Mouse (Mus musculus) gastrocnemius, postnatal 36 days (tissue): Measurements from ENCODE around the gene Tmem106c. TPM values are rescaled to one million over a fixed set of nuclear protein-coding genes. Genes with fewer than 3 reads are reported as not detected.

Experiments
- DNase-seq, 2 experiments: peaks; one replicate each; pipeline ENCODE4 v3.0.0; 2022
- intact Hi-C: fragments of 180-260 bp; cut with DNase I; formaldehyde crosslinking; loops from one replicate; pipeline ENCODE4 v1.15.1; 2025
- total RNA-seq, 2 experiments: library from RNA; stranded (reverse); gene quantifications; 2 replicates each; pipeline ENCODE4 v1.2.3; 2021

Gene Tmem106c
- total RNA-seq, 2 experiments from 2014 or later = 4.5 to 5.2 TPM

DNA sequence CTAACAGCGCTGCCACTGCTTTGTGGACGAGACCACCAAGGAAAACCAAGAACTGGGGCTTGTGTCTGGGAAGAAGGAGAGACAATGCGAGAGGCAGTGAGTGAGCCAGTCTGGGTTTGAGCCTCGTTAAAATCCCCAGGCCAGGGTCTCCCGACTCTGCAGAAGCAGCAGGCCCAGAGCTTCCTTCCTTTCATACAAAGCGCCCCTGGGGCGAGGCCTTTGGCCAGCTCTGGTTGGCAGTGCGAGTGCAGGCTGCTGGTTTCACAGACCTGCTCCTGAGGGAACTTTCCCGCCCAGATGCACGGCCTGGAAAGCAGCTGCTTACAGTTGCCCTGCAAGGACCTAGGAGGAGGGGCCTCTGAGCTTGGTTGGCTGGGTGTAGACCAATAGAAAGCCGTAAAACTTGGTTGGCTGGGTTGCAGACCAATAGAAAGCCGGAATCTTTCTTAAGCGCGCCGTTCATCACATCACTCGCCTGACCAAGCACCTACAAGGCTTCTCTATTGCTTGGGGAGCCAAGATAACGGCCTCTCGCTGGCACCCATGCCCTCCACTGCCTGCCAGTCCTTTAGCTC lies 28.8 kb downstream of the Tmem106c start:
- intact Hi-C loops = no loop called here
- DNase-seq = peak; percentile 54 to 64

DNA sequence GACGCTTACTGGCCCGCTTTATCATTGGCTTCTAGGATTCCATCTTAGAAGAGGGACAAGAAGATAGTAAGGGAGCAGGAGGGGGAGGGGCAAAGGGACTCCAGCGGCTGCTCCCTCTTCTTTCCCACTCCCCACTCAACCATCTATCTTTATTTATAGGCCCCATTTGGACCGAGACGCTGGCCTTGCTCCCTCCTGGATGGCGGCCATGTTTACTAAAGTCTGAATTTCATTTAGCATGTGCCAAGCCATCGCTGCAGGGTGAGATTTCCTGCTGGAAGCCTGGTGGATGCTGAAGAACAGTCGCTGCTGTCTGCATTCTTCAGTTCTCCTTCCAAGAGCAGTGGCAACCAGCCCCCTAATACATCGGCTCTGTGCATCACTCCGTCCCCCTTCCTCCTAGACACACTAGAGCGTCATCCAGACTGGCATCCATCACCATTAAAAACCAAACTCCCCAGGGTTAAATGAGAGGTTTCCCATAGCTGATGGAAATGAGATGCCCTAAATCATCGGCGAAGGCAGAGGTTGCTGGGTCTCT lies 32.8 kb downstream of the Tmem106c start:
- DNase-seq = no peak
- intact Hi-C loops = no loop called here

GRCm38 (mm10) chr15:97999546-97999945 lies 35.5 kb downstream of the Tmem106c start:
- intact Hi-C loops = no loop called here
- no peak for DNase-seq

DNA sequence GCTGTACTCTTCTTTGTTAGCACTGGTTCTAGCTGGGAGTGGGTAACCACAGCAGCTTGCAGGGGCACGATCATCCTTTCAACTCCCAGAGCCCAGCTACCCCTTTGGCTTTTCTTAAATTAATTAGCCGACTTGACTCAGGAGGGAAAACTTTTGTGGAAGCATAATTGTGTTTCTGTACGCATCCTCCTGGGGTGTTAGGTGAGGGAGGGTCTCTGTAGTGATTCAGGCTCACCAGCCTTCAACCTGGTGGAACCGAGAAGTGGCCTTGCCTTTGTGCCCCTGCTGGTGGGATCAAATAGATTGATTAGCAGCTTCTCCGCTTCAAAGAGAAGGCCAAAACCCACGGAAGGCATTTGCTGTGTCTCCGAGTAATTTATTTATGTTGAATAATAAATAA lies 36.0 kb downstream of the Tmem106c start:
- intact Hi-C loops = no loop called here
- DNase-seq = no peak

DNA sequence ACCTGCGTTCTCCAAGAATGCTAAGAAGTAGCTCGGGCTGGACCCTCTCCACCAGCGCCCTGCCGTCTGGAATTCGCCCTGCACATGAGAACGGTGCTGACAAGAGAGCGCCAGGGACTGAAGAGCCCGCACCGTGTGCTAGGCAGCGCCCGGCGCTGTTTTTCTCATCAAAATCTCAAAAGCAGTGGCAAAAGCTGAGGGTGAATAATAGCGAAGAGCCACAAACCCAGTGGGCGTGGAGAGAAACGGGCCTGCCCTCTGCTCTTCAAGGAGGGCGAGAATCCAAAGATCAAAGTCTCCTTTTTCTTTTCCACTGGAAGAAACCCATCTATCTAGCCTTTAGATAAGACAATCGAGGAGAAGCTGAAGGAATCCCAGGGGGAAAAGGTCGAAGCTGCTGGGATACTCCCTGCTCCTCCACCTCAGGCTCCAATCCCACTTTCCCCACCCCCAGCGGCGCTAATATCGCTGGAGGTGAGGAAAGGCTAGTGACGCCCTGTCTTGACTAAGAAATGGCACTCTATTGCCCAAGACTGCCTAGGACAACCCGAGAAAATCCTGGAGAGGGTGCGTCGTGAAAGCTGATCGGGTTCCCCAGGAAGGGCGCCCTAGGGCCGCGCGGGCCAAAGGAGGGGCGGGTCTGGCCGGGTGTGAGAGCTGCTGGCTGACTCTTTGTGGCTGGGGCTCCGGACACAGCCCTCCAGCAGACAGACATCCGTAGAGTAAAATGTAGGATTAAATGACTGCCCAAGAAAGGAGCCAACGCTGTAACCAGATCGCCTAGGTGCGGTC lies 37.5 kb downstream of the Tmem106c start:
- DNase-seq = peak in 1 of 2 experiments; percentile 35
- intact Hi-C loops = no loop called here

DNA sequence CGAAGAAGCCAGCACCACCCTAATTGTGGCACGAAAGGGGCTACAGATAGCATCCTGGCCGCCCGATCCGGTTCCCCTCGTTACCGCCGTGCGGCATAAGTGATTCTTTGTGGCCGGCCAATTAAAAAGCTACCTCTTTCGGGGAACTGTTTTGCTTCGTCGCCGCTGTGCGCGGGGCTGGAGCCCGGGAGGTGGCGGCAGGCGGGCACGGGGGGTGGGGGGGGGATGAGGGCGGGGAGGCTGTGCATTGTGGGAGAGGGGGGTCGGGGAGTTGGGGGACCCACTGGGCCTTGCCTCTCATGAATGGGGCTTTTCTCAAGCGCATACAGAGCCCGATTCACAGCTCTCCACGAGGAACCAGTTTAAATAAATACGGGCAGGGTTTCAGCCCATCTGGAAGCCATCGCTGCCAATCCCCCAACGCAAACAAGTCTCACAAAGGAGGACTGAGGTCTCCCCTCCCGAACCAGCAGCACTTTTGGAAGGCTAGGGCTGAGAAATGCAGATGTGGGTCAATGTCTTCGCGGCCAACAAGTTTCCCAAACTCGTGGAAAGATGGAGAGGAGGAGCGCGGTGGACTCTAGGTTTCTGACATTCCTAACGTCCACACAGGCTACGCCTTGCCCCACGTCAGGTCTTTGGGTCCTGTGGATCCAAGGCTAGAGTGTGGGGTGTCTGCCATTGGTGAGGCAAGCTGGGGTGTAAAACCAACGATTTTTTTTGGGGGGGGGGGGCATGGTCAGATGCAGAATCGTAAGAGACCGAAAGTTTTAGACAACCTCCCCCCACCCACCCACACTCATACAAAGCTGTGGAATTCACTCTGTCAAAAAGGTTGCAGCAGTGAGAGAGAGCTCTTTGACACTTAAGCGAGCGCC lies 38.4 kb downstream of the Tmem106c start:
- intact Hi-C loops = no loop called here
- DNase-seq = no peak

DNA sequence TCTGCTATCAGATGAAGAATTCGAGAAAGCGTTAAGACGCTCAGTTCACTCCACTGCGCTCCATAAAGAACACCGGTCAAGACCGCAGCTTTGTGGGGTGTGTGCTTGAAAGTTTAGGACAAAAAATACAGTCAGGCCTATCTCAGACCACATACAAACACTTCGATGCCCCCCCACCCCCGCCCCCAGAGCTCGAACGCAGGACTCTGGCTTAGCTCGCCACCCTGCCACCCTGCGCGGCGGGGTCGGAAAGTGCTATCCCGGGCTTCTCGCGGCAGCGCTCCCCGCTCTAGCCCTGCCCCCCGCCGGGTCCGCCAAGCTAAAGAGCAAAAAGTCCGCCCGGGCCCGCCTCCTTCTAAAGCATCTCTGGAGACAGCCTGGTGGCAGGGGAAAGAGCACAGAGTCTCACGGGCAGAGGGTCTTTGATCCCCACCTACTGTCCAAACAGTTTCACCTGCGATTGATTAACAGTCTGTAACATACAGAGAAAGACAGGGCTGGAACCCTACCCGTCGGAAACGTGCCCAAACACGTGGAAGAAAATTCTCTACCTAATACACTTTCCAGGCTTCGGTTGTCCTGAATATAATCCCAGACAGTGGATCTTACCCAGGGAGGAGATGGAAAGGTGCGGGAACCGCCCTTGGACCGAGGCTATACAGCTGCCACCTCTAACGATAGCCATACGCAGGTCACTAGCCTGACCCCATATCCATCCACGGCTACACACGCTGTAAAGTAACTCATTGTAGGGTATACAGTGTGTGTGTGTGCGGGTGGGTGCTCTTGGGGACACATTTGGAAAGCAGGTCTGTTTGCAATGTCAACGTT lies 39.2 kb downstream of the Tmem106c start:
- intact Hi-C loops = no loop called here
- DNase-seq = no peak

DNA sequence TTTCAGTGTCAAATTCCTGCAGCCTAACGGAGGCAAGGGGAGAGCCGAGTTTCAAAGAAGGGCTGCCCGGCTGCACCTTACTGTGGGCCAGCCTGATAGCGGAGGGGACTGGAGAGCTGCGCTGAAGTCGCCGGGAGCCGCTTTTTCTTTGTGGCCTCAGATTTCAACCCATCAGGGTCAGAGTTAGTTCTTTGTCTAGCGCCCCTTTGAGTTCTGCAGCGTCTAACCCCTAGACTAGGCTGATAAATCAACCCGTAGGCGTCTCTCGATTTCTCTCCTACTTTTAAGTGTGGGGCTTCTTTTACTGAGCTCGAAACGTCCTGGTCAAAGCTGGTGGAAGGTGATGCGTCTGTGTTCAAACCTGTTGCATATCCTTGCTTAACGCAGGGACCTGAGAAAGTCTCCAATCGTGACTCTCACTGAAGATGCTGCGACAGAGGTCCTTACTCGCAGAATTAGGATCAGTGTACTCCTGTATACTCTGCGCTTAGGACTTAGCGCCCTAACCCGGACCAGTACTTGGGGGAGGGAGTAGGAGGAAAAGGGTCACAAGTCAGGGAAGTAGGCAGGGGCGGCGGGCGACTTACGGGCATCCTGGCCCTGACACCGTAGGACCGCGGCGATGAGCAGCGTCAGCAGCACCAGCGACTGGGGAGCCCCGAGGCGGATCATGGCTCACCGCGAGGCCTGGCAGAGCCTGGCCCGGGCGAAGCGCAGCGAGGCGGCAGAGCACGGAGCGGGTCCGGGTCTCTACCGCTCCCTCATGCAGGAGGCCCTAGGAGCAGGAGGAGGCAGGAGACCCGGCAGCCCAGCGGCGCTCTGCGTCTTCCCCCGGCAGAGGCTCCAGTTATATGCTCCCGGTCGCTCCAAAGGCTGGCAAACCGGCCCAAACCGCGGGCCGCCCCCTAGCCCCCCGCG lies 40.1 kb downstream of the Tmem106c start, which contains the start of gene Col2a1:
Gene Col2a1, minus strand, starts transcription at position 874 of the 918 bp plus-strand sequence.
- DNase-seq = no peak
- intact Hi-C loops = no loop called here

GRCm38 (mm10) chr15:98004740-98005159 lies 40.8 kb downstream of the Tmem106c start:
- no peak for DNase-seq
- intact Hi-C loops = no loop called here

DNA sequence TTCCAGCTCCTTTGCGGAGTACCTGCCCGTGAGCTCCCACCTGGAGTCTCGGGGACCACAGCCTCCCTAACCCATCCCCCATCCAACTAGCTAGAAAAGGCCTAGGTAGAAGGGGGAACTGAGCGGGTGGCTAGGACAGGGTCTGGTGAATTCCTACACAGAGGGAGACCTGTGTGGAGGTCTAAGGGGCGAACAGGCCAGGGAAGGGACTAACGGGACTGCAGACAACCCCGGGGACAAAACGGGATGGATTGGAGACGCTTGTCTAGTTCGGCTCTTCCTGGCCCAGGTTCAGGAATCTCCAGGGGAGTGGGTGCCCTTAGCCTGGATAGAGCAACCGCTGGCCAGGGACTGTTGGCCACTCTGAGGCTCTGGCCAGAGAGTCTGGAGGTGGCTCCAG lies 41.2 kb downstream of the Tmem106c start:
- intact Hi-C loops = no loop called here
- DNase-seq = no peak

DNA sequence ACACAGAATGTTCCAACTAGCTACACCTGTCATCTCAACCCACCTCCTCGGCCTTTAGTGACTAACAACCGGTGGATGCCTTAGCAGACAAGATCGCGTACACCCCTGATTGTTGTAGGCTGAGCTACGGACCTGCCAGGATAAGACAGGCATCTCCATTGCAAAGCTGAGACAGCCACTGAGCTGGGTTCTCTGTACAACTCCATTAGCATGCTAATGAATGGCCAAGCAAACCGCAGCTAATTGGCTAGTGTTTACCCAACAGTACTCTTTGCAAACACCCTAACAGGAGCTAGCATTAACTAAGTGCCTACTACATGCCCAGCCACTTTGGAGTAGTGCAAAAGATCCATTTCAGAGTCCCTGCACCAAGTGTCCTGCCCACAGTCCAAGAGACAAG lies 48.8 kb downstream of the Tmem106c start:
- DNase-seq = no peak
- intact Hi-C loops = no loop called here

- DNase-seq = no peak
- intact Hi-C loops = no loop called here
These were observed 53.9 kb downstream of the Tmem106c start for GRCm38 (mm10) chr15:98017925-98018324.

GRCm38 (mm10) chr15:98019047-98019446 lies 55.0 kb downstream of the Tmem106c start:
- intact Hi-C loops = no loop called here

More at GRCm38 (mm10) chr15:98019047-98019446, 55.0 kb downstream of the Tmem106c start:
- DNase-seq = no peak

Other genes starting within 250 kb of the Tmem106c start
- under 1 TPM; 0.44 to 0.77 TPM for gene Endou, start 232.9 kb upstream of the Tmem106c start, total RNA-seq
- gene Rapgef3, start 196.2 kb upstream of the Tmem106c start, total RNA-seq = 1 to 10 TPM; 5.1 to 7.7 TPM
- gene Slc48a1, start 185.7 kb upstream of the Tmem106c start, total RNA-seq = 10 to 100 TPM; 44.8 to 46.2 TPM
- 10 to 100 TPM; 10.6 to 11.8 TPM for gene Hdac7, start 119.7 kb upstream of the Tmem106c start, total RNA-seq
- gene Vdr, start 53.6 kb upstream of the Tmem106c start, total RNA-seq = under 1 TPM; 0.13 to 0.15 TPM
- 1 to 10 TPM; 1.9 to 3.5 TPM for gene Col2a1, start 40.5 kb downstream of the Tmem106c start, total RNA-seq
- gene Pfkm, start 128.4 kb downstream of the Tmem106c start, total RNA-seq = 1,000 to 10,000 TPM; 2,575 to 2,874 TPM
- gene Senp1, start 129.5 kb downstream of the Tmem106c start, total RNA-seq = 1 to 10 TPM; 6.0 to 8.1 TPM
- 100 to 1,000 TPM; 107 to 122 TPM for gene Asb8, start 201.4 kb downstream of the Tmem106c start, total RNA-seq
- not detected for gene Ccdc184, start 203.0 kb downstream of the Tmem106c start, total RNA-seq
- not detected for gene Olfr288, start 231.3 kb downstream of the Tmem106c start, total RNA-seq